Mouse (Mus musculus) forebrain, embryonic 11.5 days (tissue): ENCODE measurements around the gene Pnck. TPM values are rescaled to one million over a fixed set of nuclear protein-coding genes. Genes with fewer than 3 reads are reported as not detected.

Experiments
- ATAC-seq: fragments of 200-750 bp; cut with Nextera tagmentation; replicated peaks from 2 replicates; pipeline ENCODE4 v1.8.0; 2017; ENCODE audit warnings: moderate TSS enrichment; ENCODE audit not compliant: low FRiP score
- DNase-seq: peaks from one replicate; pipeline ENCODE4 v3.0.0-alpha.2; 2017; ENCODE audit warnings: low spot score
- H3K27ac ChIP-seq: fragments of 300-500 bp; sonication (generic); 2 replicates; pipeline ENCODE4 v1.5.1; 2014; ENCODE audit warnings: low read depth, low read length
- H3K27me3 ChIP-seq: fragments of 300-500 bp; sonication (generic); 2 replicates; pipeline ENCODE4 v1.6.1; 2014; ENCODE audit warnings: mild to moderate bottlenecking, low read length, mixed read lengths; ENCODE audit not compliant: control insufficient read depth, insufficient read depth
- H3K36me3 ChIP-seq: fragments of 300-500 bp; sonication (generic); 2 replicates; pipeline ENCODE4 v1.6.1; 2014; ENCODE audit warnings: mild to moderate bottlenecking, low read length, moderate library complexity, mixed read lengths; ENCODE audit not compliant: control insufficient read depth, insufficient read depth
- H3K4me1 ChIP-seq: fragments of 300-500 bp; sonication (generic); replicated peaks from 2 replicates; pipeline ENCODE4 v1.6.1; 2014; ENCODE audit warnings: low read length, mixed read lengths; ENCODE audit not compliant: control insufficient read depth, insufficient read depth
- H3K4me2 ChIP-seq: fragments of 300-500 bp; sonication (generic); 2 replicates; pipeline ENCODE4 v1.6.1; 2014; ENCODE audit warnings: low read depth, mild to moderate bottlenecking, low read length, moderate library complexity, mixed read lengths; ENCODE audit not compliant: severe bottlenecking
- H3K4me3 ChIP-seq: fragments of 300-500 bp; sonication (generic); 2 replicates; pipeline ENCODE4 v1.5.1; 2014; ENCODE audit warnings: low read depth, low read length
- H3K9ac ChIP-seq: fragments of 300-500 bp; sonication (generic); 2 replicates; pipeline ENCODE4 v1.6.1; 2014; ENCODE audit warnings: low read length
- H3K9me3 ChIP-seq: fragments of 300-500 bp; sonication (generic); 2 replicates; pipeline ENCODE4 v1.6.1; 2016; ENCODE audit warnings: low read length, mixed read lengths; ENCODE audit not compliant: control insufficient read depth
- WGBS: fragments of 180-500 bp; shearing (Covaris S2); extraction: QIAGEN DNeasy Blood & Tissue Kit; methylation state at CpG from one replicate; pipeline ENCODE4 v1.1.7; 2014; 5-methylcytosine and 5-hydroxymethylcytosine counted together
- polyA plus RNA-seq: library from polyadenylated mRNA; unstranded; fragments of >200 nt; fragmentation: Nextera tagmentation; extraction: Ambion mirVana; gene quantifications from 2 replicates; pipeline ENCODE4 v1.2.1, GENCODE M21; 2014

The Pnck gene
- polyA plus RNA-seq, 1 experiment from 2014 or later, result 11.1 TPM

- ATAC-seq (no peak), DNase-seq (no peak)
- Histone ChIP-seq H3K4me3 (no peak overlapping the region), H3K36me3 (no peaks in the 10 kb centered on the region), H3K9me3 (no peaks in the 10 kb centered on the region), H3K4me2 (no peak overlapping the region), H3K27me3 (no peaks in the 10 kb centered on the region), H3K9ac (no peak overlapping the region), H3K27ac (no peak overlapping the region), H3K4me1 (no peaks in the 10 kb centered on the region)
Observed at GRCm38 (mm10) chrX:73626981-73627380, 32.9 kb downstream of the Pnck start.

GRCm38 (mm10) chrX:73619890-73620289 is 40.0 kb downstream of the Pnck start:
- WGBS, result 90% methylated on average over 2 of the region's 2 CpGs
- Histone ChIP-seq H3K27me3 (no peaks in the 10 kb centered on the region), H3K27ac (no peak overlapping the region), H3K9ac (no peak overlapping the region), H3K4me2 (no peak overlapping the region), H3K4me3 (no peak overlapping the region), H3K4me1 (no peaks in the 10 kb centered on the region), H3K9me3 (no peaks in the 10 kb centered on the region), H3K36me3 (no peaks in the 10 kb centered on the region)
- DNase-seq (no peak), ATAC-seq (no peak)

- Histone ChIP-seq H3K4me1 (no peaks in the 10 kb centered on the region), H3K9ac (no peak overlapping the region), H3K4me3 (no peak overlapping the region), H3K27me3 (no peaks in the 10 kb centered on the region), H3K4me2 (no peak overlapping the region), H3K27ac (no peak overlapping the region), H3K36me3 (no peaks in the 10 kb centered on the region), H3K9me3 (no peaks in the 10 kb centered on the region)
- DNase-seq (no peak), ATAC-seq (no peak)
Observed at GRCm38 (mm10) chrX:73619401-73619800, 40.5 kb downstream of the Pnck start.

GRCm38 (mm10) chrX:73615876-73616275 is 44.0 kb downstream of the Pnck start:
- Histone ChIP-seq H3K4me2 (no peak overlapping the region), H3K9ac (no peak overlapping the region), H3K9me3 (no peaks in the 10 kb centered on the region), H3K27me3 (no peaks in the 10 kb centered on the region), H3K4me3 (no peak overlapping the region), H3K27ac (no peak overlapping the region), H3K36me3 (no peaks in the 10 kb centered on the region), H3K4me1 (no peaks in the 10 kb centered on the region)
- DNase-seq (no peak), ATAC-seq (no peak)
- WGBS, result 76% methylated on average over 1 of the region's 1 CpGs

- H3K9ac ChIP-seq, result no peak overlapping the region
- H3K9me3 ChIP-seq, result no peaks in the 10 kb centered on the region
- H3K4me1 ChIP-seq, result no peaks in the 10 kb centered on the region
- H3K36me3 ChIP-seq, result no peaks in the 10 kb centered on the region
- H3K4me3 ChIP-seq, result no peak overlapping the region
- ATAC-seq (no peak), DNase-seq (no peak)
- H3K4me2 ChIP-seq, result no peak overlapping the region
- WGBS, result 74% methylated on average over 4 of the region's 4 CpGs
- H3K27ac ChIP-seq, result no peak overlapping the region
- no peaks in the 10 kb centered on the region for H3K27me3 ChIP-seq
Observed at GRCm38 (mm10) chrX:73613665-73614064, 46.3 kb downstream of the Pnck start.

Other genes with a start within 250 kb of the Pnck start
- gene Zfp92, start 249.0 kb downstream of the Pnck start, polyA plus RNA-seq, result 0.12 and 0.13 TPM in 2 replicates
- not detected in 2 replicates for gene Trex2, start 224.8 kb downstream of the Pnck start, polyA plus RNA-seq
- gene Haus7, start 201.1 kb downstream of the Pnck start, polyA plus RNA-seq, result 74.8 and 78.2 TPM in 2 replicates
- 28.6 and 32.2 TPM in 2 replicates for gene Bgn, start 176.5 kb downstream of the Pnck start, polyA plus RNA-seq
- 0.11 and 0.15 TPM in 2 replicates for gene Atp2b3, start 157.0 kb downstream of the Pnck start, polyA plus RNA-seq
- 4.5 and 5.5 TPM in 2 replicates for gene Dusp9, start 20.7 kb downstream of the Pnck start, polyA plus RNA-seq
- 7.5 and 9.0 TPM in 2 replicates for gene Slc6a8, start 13.0 kb upstream of the Pnck start, polyA plus RNA-seq
- gene Bcap31, start 56.1 kb upstream of the Pnck start, polyA plus RNA-seq, result 128 and 135 TPM in 2 replicates
- gene Abcd1, start 56.5 kb upstream of the Pnck start, polyA plus RNA-seq, result 8.9 and 10.7 TPM in 2 replicates
- gene Plxnb3, start 97.0 kb upstream of the Pnck start, polyA plus RNA-seq, result 0.07 and 0.11 TPM in 2 replicates
- 1.1 and 1.8 TPM in 2 replicates for gene Srpk3, start 114.3 kb upstream of the Pnck start, polyA plus RNA-seq
- gene Idh3g, start 126.8 kb upstream of the Pnck start, polyA plus RNA-seq, result 170 and 190 TPM in 2 replicates
- gene Ssr4, start 126.9 kb upstream of the Pnck start, polyA plus RNA-seq, result 109 and 120 TPM in 2 replicates
- gene Pdzd4, start 164.9 kb upstream of the Pnck start, polyA plus RNA-seq, result 1.3 and 1.9 TPM in 2 replicates
- gene Avpr2, start 232.0 kb upstream of the Pnck start, polyA plus RNA-seq, result 0.11 TPM in 1 of 2 replicates, not detected in the other
- 24.0 and 27.2 TPM in 2 replicates for gene L1cam, start 236.0 kb upstream of the Pnck start, polyA plus RNA-seq